In genomic region chr6:36388401-36389259, GRCm38 (mm10) we compare ENCODE assay signal across 8 mouse cellular contexts. TPM values are rescaled to one million over a fixed set of nuclear protein-coding genes. Genes with fewer than 3 reads are reported as not detected.
DNase-seq lines count a peak whose midpoint lies in the region; ATAC-seq and TF ChIP-seq lines count a peak whose summit lies in the region.

No protein-coding gene starts in this region.

- ATAC-seq in kidney, postnatal 0 days (replicated peaks; ENCODE audit: low FRiP score, low read depth), result 0 out of 2 replicates have a peak, but pooled peaks have one; percentile 3
- peak; percentile 67 for ATAC-seq in forebrain, embryonic 12.5 days (ENCODE audit: low FRiP score)
- peak; percentile 60; the same call in 1 of the 2 replicates for ATAC-seq in intestine, embryonic 14.5 days (replicated peaks; ENCODE audit: low FRiP score, low TSS enrichment, low read depth)
- ATAC-seq in midbrain, embryonic 12.5 days (ENCODE audit: low FRiP score, low read depth), result peak; percentile 59
- ATAC-seq in megakaryocyte-erythroid progenitor cell, adult 5-6 weeks (replicated peaks; ENCODE audit: low FRiP score, low TSS enrichment, poor library complexity, severe bottlenecking), result no peak

- WGBS in kidney, postnatal 0 days, result under 1% methylated on average over 36 of the region's 36 CpGs
- under 1% methylated on average over 35 of the region's 36 CpGs for WGBS in forebrain, embryonic 12.5 days
- WGBS in intestine, embryonic 14.5 days, result 1% methylated on average over 36 of the region's 36 CpGs
- 0% methylated on average over 36 of the region's 36 CpGs for WGBS in midbrain, embryonic 12.5 days

- no peak overlapping the region for H3K27ac ChIP-seq in kidney, postnatal 0 days
- H3K27ac ChIP-seq in forebrain, embryonic 12.5 days, result no peak overlapping the region
- peak overlapping the region; percentile 54 for H3K27ac ChIP-seq in intestine, embryonic 14.5 days (ENCODE audit: low read depth)
- H3K27ac ChIP-seq in midbrain, embryonic 12.5 days (replicated peaks), result no peak overlapping the region

- H3K4me3 ChIP-seq in kidney, postnatal 0 days (replicated peaks; ENCODE audit: low read depth, low read length), result peak overlapping the region; percentile 44
- H3K4me3 ChIP-seq in forebrain, embryonic 12.5 days (replicated peaks), result peak overlapping the region; percentile 44
- H3K4me3 ChIP-seq in intestine, embryonic 14.5 days (ENCODE audit: low read depth, low read length), result peak overlapping the region; percentile 62
- peak overlapping the region; percentile 47 for H3K4me3 ChIP-seq in midbrain, embryonic 12.5 days

- TF ChIP-seq POLR2A in brain, embryonic 14.5 days (IDR thresholded peaks at IDR 0.05; ENCODE audit: borderline replicate concordance, extremely low read depth, insufficient read depth, insufficient read length, poor library complexity, severe bottlenecking), result no peak

- H3K27me3 ChIP-seq in kidney, postnatal 0 days (ENCODE audit: insufficient read depth, low read length), result peaks cover 31% of the 10 kb centered on the region
- peaks cover 50% of the 10 kb centered on the region for H3K27me3 ChIP-seq in forebrain, embryonic 12.5 days
- peaks cover 17% of the 10 kb centered on the region for H3K27me3 ChIP-seq in intestine, embryonic 14.5 days (replicated peaks; ENCODE audit: control insufficient read depth, insufficient read depth, low read length)
- H3K27me3 ChIP-seq in midbrain, embryonic 12.5 days, result peaks cover 45% of the 10 kb centered on the region

- TF ChIP-seq CTCF in kidney, postnatal 0 days (IDR thresholded peaks at IDR 0.05; ENCODE audit: low read depth), result no peak
- no peak for TF ChIP-seq CTCF in brain, embryonic 14.5 days (IDR thresholded peaks at IDR 0.05; ENCODE audit: borderline replicate concordance, extremely low read depth, insufficient read depth, insufficient read length)

- H3K4me1 ChIP-seq in kidney, postnatal 0 days (replicated peaks; ENCODE audit: insufficient read depth, low read length), result peaks cover 9% of the 10 kb centered on the region; the same call in 1 of the 2 replicates
- peaks cover 19% of the 10 kb centered on the region; the same call in 1 of the 2 replicates for H3K4me1 ChIP-seq in forebrain, embryonic 12.5 days
- H3K4me1 ChIP-seq in intestine, embryonic 14.5 days (replicated peaks; ENCODE audit: control insufficient read depth, insufficient read depth, low read length), result no peaks in the 10 kb centered on the region
- H3K4me1 ChIP-seq in midbrain, embryonic 12.5 days, result peaks cover 13% of the 10 kb centered on the region

- no peaks in the 10 kb centered on the region for H3K9me3 ChIP-seq in kidney, postnatal 0 days (replicated peaks; ENCODE audit: low read length)
- no peaks in the 10 kb centered on the region for H3K9me3 ChIP-seq in forebrain, embryonic 12.5 days
- H3K9me3 ChIP-seq in intestine, embryonic 14.5 days (ENCODE audit: control insufficient read depth, low read length), result no peaks in the 10 kb centered on the region
- no peaks in the 10 kb centered on the region for H3K9me3 ChIP-seq in midbrain, embryonic 12.5 days

- H3K9ac ChIP-seq in kidney, postnatal 0 days (ENCODE audit: low read depth, low read length), result 0 out of 2 replicates have a peak overlapping the region, but pooled peaks have one; percentile 23
- peak overlapping the region; percentile 54 for H3K9ac ChIP-seq in forebrain, embryonic 12.5 days
- H3K9ac ChIP-seq in intestine, embryonic 14.5 days (ENCODE audit: low read length), result peak overlapping the region; percentile 57
- peak overlapping the region; percentile 39 for H3K9ac ChIP-seq in midbrain, embryonic 12.5 days (replicated peaks)

- H3K36me3 ChIP-seq in kidney, postnatal 0 days (ENCODE audit: insufficient read depth, low read length), result no peaks in the 10 kb centered on the region
- no peaks in the 10 kb centered on the region for H3K36me3 ChIP-seq in forebrain, embryonic 12.5 days (replicated peaks)
- H3K36me3 ChIP-seq in intestine, embryonic 14.5 days (ENCODE audit: control insufficient read depth, insufficient read depth, low read length), result no peaks in the 10 kb centered on the region
- no peaks in the 10 kb centered on the region for H3K36me3 ChIP-seq in midbrain, embryonic 12.5 days

- H3K4me2 ChIP-seq in kidney, postnatal 0 days (ENCODE audit: low read length), result peak overlapping the region; percentile 84
- H3K4me2 ChIP-seq in forebrain, embryonic 12.5 days, result peak overlapping the region; percentile 73
- peak overlapping the region; percentile 68 for H3K4me2 ChIP-seq in intestine, embryonic 14.5 days (ENCODE audit: low read length)
- peak overlapping the region; percentile 78 for H3K4me2 ChIP-seq in midbrain, embryonic 12.5 days (replicated peaks)

- DNase-seq in kidney, postnatal 0 days (ENCODE audit: low spot score), result peak; percentile 9
- DNase-seq in kidney, postnatal 25 days, result no peak
- peak; percentile 43 for DNase-seq in brain, embryonic 14.5 days (ENCODE audit: low read depth)
- DNase-seq in intestine, embryonic 14.5 days (ENCODE audit: low spot score), result peak; percentile 73
- no peak for DNase-seq in B cell, adult 2 months

RNA-seq across cellular contexts. Expression of gene Chrm2, which starts 0.7 kb away (rescaled TPM):
- 0.03 and 0.04 TPM in 2 replicates for polyA plus RNA-seq in kidney, postnatal 0 days (2015; fragmentation: Nextera tagmentation; extraction: Ambion mirVana)
- 1.8 and 4.0 TPM in 2 replicates for polyA plus RNA-seq in brain, embryonic 14.5 days (2012; rRNA removed)
- 0.45 and 0.82 TPM in 2 replicates for polyA plus RNA-seq in forebrain, embryonic 12.5 days (2016; fragmentation: Nextera tagmentation; extraction: Ambion mirVana)
- polyA plus RNA-seq in intestine, embryonic 14.5 days (2014; fragmentation: Nextera tagmentation; extraction: Ambion mirVana), result 29.6 and 36.8 TPM in 2 replicates
- polyA plus RNA-seq in midbrain, embryonic 12.5 days (2016; fragmentation: Nextera tagmentation; extraction: Ambion mirVana), result 0.54 and 0.79 TPM in 2 replicates
- not detected in 2 replicates for total RNA-seq in megakaryocyte-erythroid progenitor cell, adult 5-6 weeks (2014; fragmentation: Nextera tagmentation)
- total RNA-seq in megakaryocyte-erythroid progenitor cell, adult 5-6 weeks (2017), result not detected in 2 replicates

Comparison
In these comparisons a context has a peak if more than half of its experiments do, and no peak if none do; other contexts are left out.
1. DNase-seq: peak in kidney, postnatal 0 days (single experiment), brain, embryonic 14.5 days (single experiment) and intestine, embryonic 14.5 days (single experiment); none in kidney, postnatal 25 days (0 of 2) and B cell, adult 2 months (0 of 2).
2. Peak in every context shown above with its lines, with median percentiles within 50 percentile points of each other: H3K4me2 ChIP-seq, H3K4me3 ChIP-seq and H3K9ac ChIP-seq.